Mouse (Mus musculus): ENCODE measurements around the gene Flnb. TPM values are rescaled to one million over a fixed set of nuclear protein-coding genes. Genes with fewer than 3 reads are reported as not detected.

Gene Flnb
- polyA plus RNA-seq, 1 experiment from 2014 or later = 3.6 TPM

GRCm38 (mm10) chr14:7997255-7997696 lies 179.5 kb downstream of the Flnb start:
- H3K27ac ChIP-seq (replicated peaks) = no peak overlapping the region
- H3K4me3 ChIP-seq (replicated peaks) = no peak overlapping the region
- peak overlapping the region; percentile 46 for H3K4me2 ChIP-seq
- no peaks in the 10 kb centered on the region for H3K9me3 ChIP-seq (replicated peaks)
- H3K27me3 ChIP-seq = peaks cover 23% of the 10 kb centered on the region
- WGBS (ENCODE audit: insufficient replicate concordance) = under 1% methylated on average over 15 of the region's 15 CpGs
- ATAC-seq (ENCODE audit: insufficient read depth) = no peak
- H3K4me1 ChIP-seq (replicated peaks) = peaks cover 6% of the 10 kb centered on the region
- H3K36me3 ChIP-seq (replicated peaks) = no peaks in the 10 kb centered on the region
- H3K9ac ChIP-seq = no peak overlapping the region

- H3K9me3 ChIP-seq (replicated peaks) = no peaks in the 10 kb centered on the region
- no peak overlapping the region for H3K9ac ChIP-seq
- peaks cover 10% of the 10 kb centered on the region for H3K4me1 ChIP-seq (replicated peaks)
- WGBS (ENCODE audit: insufficient replicate concordance) = 53% methylated on average over 3 of the region's 3 CpGs
- peaks cover 40% of the 10 kb centered on the region for H3K27me3 ChIP-seq
- ATAC-seq (ENCODE audit: insufficient read depth) = no peak
- H3K4me3 ChIP-seq (replicated peaks) = no peak overlapping the region
- no peak overlapping the region for H3K27ac ChIP-seq (replicated peaks)
- H3K36me3 ChIP-seq (replicated peaks) = no peaks in the 10 kb centered on the region
- H3K4me2 ChIP-seq = no peak overlapping the region
Measured at GRCm38 (mm10) chr14:7999030-7999429, 181.3 kb downstream of the Flnb start.

- H3K9ac ChIP-seq = no peak overlapping the region
- H3K36me3 ChIP-seq (replicated peaks) = no peaks in the 10 kb centered on the region
- peaks cover 10% of the 10 kb centered on the region for H3K4me1 ChIP-seq (replicated peaks)
- ATAC-seq (ENCODE audit: insufficient read depth) = no peak
- no peak overlapping the region for H3K4me2 ChIP-seq
- no peak overlapping the region for H3K4me3 ChIP-seq (replicated peaks)
- H3K27ac ChIP-seq (replicated peaks) = no peak overlapping the region
- 66% methylated on average over 5 of the region's 5 CpGs for WGBS (ENCODE audit: insufficient replicate concordance)
- H3K9me3 ChIP-seq (replicated peaks) = no peaks in the 10 kb centered on the region
- H3K27me3 ChIP-seq = peaks cover 44% of the 10 kb centered on the region
Measured at GRCm38 (mm10) chr14:7999435-7999834, 181.7 kb downstream of the Flnb start.

GRCm38 (mm10) chr14:8000247-8000646 lies 182.5 kb downstream of the Flnb start:
- 58% methylated on average over 5 of the region's 5 CpGs for WGBS (ENCODE audit: insufficient replicate concordance)
- Histone ChIP-seq H3K4me3 (replicated peaks) (no peak overlapping the region), H3K4me1 (replicated peaks) (peaks cover 10% of the 10 kb centered on the region), H3K9me3 (replicated peaks) (no peaks in the 10 kb centered on the region), H3K9ac (no peak overlapping the region), H3K27ac (replicated peaks) (no peak overlapping the region), H3K36me3 (replicated peaks) (no peaks in the 10 kb centered on the region), H3K4me2 (no peak overlapping the region), H3K27me3 (peaks cover 44% of the 10 kb centered on the region)
- ATAC-seq (ENCODE audit: insufficient read depth) = no peak

Other genes with a start within 250 kb of the Flnb start
- gene Gm3558, start 249.4 kb upstream of the Flnb start, polyA plus RNA-seq (2015; fragmentation: Nextera tagmentation; extraction: Ambion mirVana) = 0.07 TPM in 1 of 2 replicates, not detected in the other
- gene Gm10338, start 222.4 kb upstream of the Flnb start, polyA plus RNA-seq (2015; fragmentation: Nextera tagmentation; extraction: Ambion mirVana) = not detected in 2 replicates
- gene Gm10128, start 174.0 kb upstream of the Flnb start, polyA plus RNA-seq (2015; fragmentation: Nextera tagmentation; extraction: Ambion mirVana) = not detected in 2 replicates
- not detected in 2 replicates for gene Gm26661, start 26.4 kb upstream of the Flnb start, polyA plus RNA-seq (2015; fragmentation: Nextera tagmentation; extraction: Ambion mirVana)
- gene Gm45521, start 139.3 kb downstream of the Flnb start, polyA plus RNA-seq (2015; fragmentation: Nextera tagmentation; extraction: Ambion mirVana) = not detected in 2 replicates
- gene Dnase1l3, start 176.6 kb downstream of the Flnb start, polyA plus RNA-seq (2015; fragmentation: Nextera tagmentation; extraction: Ambion mirVana) = 3.9 and 4.6 TPM in 2 replicates
- gene Abhd6, start 184.9 kb downstream of the Flnb start, polyA plus RNA-seq (2015; fragmentation: Nextera tagmentation; extraction: Ambion mirVana) = 8.1 and 8.5 TPM in 2 replicates

All from liver, embryonic 15.5 days (tissue).